Mouse (Mus musculus) limb, embryonic 12.5 days (tissue): ENCODE data around the gene Krt83. TPM values are rescaled to one million over a fixed set of nuclear protein-coding genes. Genes with fewer than 3 reads are reported as not detected.
"Not testable (repeated sequence)": the region's sequence is repeated elsewhere in the genome, so short reads cannot be mapped to it uniquely, and the experiment has no call there.

Experiments
- ATAC-seq: fragments of 200-750 bp; cut with Nextera tagmentation; 2 replicates; pipeline ENCODE4 v1.8.0; 2017; ENCODE audit warnings: low read depth, moderate TSS enrichment; ENCODE audit not compliant: insufficient number of reproducible peaks, insufficient read depth, low FRiP score, low TSS enrichment
- H3K27ac ChIP-seq: fragments of 300-500 bp; sonication (generic); 2 replicates; pipeline ENCODE4 v1.5.1; 2016; ENCODE audit warnings: mild to moderate bottlenecking, moderate library complexity
- H3K27me3 ChIP-seq: fragments of 300-500 bp; sonication (generic); 2 replicates; pipeline ENCODE4 v1.6.1; 2016; ENCODE audit warnings: mild to moderate bottlenecking, moderate library complexity
- H3K36me3 ChIP-seq: fragments of 300-500 bp; sonication (generic); 2 replicates; pipeline ENCODE4 v1.6.1; 2016; ENCODE audit warnings: mild to moderate bottlenecking, moderate library complexity
- H3K4me1 ChIP-seq: fragments of 300-500 bp; sonication (generic); replicated peaks from 2 replicates; pipeline ENCODE4 v1.6.1; 2016
- H3K4me2 ChIP-seq: fragments of 300-500 bp; sonication (generic); 2 replicates; pipeline ENCODE4 v1.6.1; 2016; ENCODE audit warnings: mild to moderate bottlenecking, moderate library complexity
- H3K4me3 ChIP-seq: fragments of 300-500 bp; sonication (generic); replicated peaks from 2 replicates; pipeline ENCODE4 v1.5.1; 2016; ENCODE audit warnings: mild to moderate bottlenecking
- H3K9ac ChIP-seq: fragments of 300-500 bp; sonication (generic); replicated peaks from 2 replicates; pipeline ENCODE4 v1.6.1; 2016; ENCODE audit warnings: mild to moderate bottlenecking, moderate library complexity
- H3K9me3 ChIP-seq: fragments of 300-500 bp; sonication (generic); 2 replicates; pipeline ENCODE4 v1.6.1; 2016; ENCODE audit warnings: mild to moderate bottlenecking, moderate library complexity
- WGBS: fragments of 180-500 bp; shearing (Covaris S2); methylation state at CpG from one replicate; pipeline ENCODE4 v1.1.7; 2016; 5-methylcytosine and 5-hydroxymethylcytosine counted together
- polyA plus RNA-seq: library from polyadenylated mRNA; unstranded; fragments of >200 nt; fragmentation: Nextera tagmentation; extraction: Ambion mirVana; gene quantifications from 2 replicates; pipeline ENCODE4 v1.2.1, GENCODE M21; 2016

The Krt83 gene
- not detected in 2 replicates for polyA plus RNA-seq

GRCm38 (mm10) chr15:101491431-101491830 is at the start of gene Krt83:
Gene Krt83, minus strand, starts transcription at chr15:101491512.
- no peak within 1 kb of the TSS for H3K27ac ChIP-seq
- H3K9me3 ChIP-seq: no peaks in the 10 kb centered on the region
- H3K27me3 ChIP-seq: no peaks in the 10 kb centered on the region
- ATAC-seq: no peak
- H3K36me3 ChIP-seq: no peaks in the 10 kb centered on the region
- no peak within 1 kb of the TSS for H3K9ac ChIP-seq
- H3K4me2 ChIP-seq: no peak within 1 kb of the TSS
- no peak within 1 kb of the TSS for H3K4me3 ChIP-seq
- WGBS: 56% methylated on average over 6 of the region's 6 CpGs
- H3K4me1 ChIP-seq: peaks cover 16% of the 10 kb centered on the region; the same call in 1 of the 2 replicates

- H3K4me1 ChIP-seq: peaks cover 11% of the 10 kb centered on the region
- H3K9ac ChIP-seq: no peak overlapping the region
- H3K4me2 ChIP-seq: no peak overlapping the region
- 48% methylated on average over 4 of the region's 4 CpGs for WGBS
- peaks cover 27% of the 10 kb centered on the region for H3K27me3 ChIP-seq
- H3K36me3 ChIP-seq: no peaks in the 10 kb centered on the region
- no peaks in the 10 kb centered on the region for H3K9me3 ChIP-seq
- H3K4me3 ChIP-seq: no peak overlapping the region
- no peak for ATAC-seq
- no peak overlapping the region for H3K27ac ChIP-seq
These were observed 47.2 kb upstream of the Krt83 start for GRCm38 (mm10) chr15:101538580-101538900.

DNA sequence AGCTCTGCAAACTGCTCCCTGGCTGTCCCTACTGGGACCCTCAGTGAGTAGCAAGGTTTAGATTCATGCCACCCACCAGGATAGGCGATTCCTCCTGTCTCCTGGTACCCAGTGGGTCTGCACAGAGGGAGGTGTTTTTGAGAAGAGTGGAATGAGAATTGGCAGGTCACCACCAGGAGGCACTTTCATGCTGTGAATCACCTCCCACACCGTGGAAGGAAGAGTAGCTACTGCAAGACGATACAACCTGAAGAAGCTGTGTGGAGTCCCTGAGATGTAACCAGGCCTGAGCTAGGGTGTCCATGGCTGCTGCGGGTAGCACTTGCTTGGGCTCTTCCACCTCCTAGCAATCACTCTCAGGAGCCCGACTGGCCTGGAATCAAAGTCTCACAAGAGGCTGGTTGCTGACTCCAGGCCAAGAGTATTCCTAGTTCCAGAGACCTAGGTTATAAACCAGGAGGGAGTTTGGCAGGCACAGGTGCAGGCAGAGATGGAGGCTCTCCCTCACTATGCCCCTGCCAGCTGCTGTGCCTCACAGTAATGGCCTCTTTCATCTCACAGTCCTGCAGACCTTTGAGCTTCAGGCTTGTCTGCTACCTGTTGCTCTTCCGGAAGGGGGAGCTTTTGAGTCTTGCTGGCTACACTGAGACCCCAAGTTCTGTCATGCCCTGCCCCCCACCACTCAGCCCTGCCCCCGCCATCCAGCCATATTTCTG is 46.7 kb upstream of the Krt83 start:
- Histone ChIP-seq H3K36me3 (no peaks in the 10 kb centered on the region), H3K27me3 (peaks cover 27% of the 10 kb centered on the region), H3K4me1 (peaks cover 11% of the 10 kb centered on the region), H3K4me2 (no peak overlapping the region), H3K4me3 (no peak overlapping the region), H3K27ac (no peak overlapping the region), H3K9me3 (no peaks in the 10 kb centered on the region), H3K9ac (no peak overlapping the region)
- 35% methylated on average over 7 of the region's 7 CpGs for WGBS
- ATAC-seq: peak; percentile 49; the same call in 1 of the 2 replicates

GRCm38 (mm10) chr15:101536054-101536850 is 44.9 kb upstream of the Krt83 start:
- Histone ChIP-seq H3K9me3 (no peaks in the 10 kb centered on the region), H3K27me3 (peaks cover 32% of the 10 kb centered on the region), H3K36me3 (no peaks in the 10 kb centered on the region), H3K4me2 (no peak overlapping the region), H3K27ac (no peak overlapping the region), H3K4me3 (no peak overlapping the region), H3K9ac (no peak overlapping the region), H3K4me1 (no peaks in the 10 kb centered on the region)
- 57% methylated on average over 9 of the region's 9 CpGs for WGBS
- no peak for ATAC-seq

- Histone ChIP-seq H3K27me3 (peaks cover 47% of the 10 kb centered on the region), H3K4me2 (no peak within 1 kb of the TSS), H3K4me1 (no peaks in the 10 kb centered on the region), H3K36me3 (no peaks in the 10 kb centered on the region), H3K27ac (no peak within 1 kb of the TSS), H3K9ac (no peak within 1 kb of the TSS), H3K9me3 (no peaks in the 10 kb centered on the region), H3K4me3 (no peak within 1 kb of the TSS)
- no peak for ATAC-seq
- whole genome bisulfite sequencing: 72% methylated on average over 7 of the region's 7 CpGs
These were observed 41.4 kb upstream of the Krt83 start, which contains the start of gene Krt84 for GRCm38 (mm10) chr15:101532720-101533119. Gene Krt84, minus strand, starts transcription at chr15:101532820.

GRCm38 (mm10) chr15:101522556-101523232 is 31.4 kb upstream of the Krt83 start:
- H3K36me3 ChIP-seq: no peaks in the 10 kb centered on the region
- H3K4me3 ChIP-seq: no peak overlapping the region
- 74% methylated on average over 4 of the region's 4 CpGs for WGBS
- H3K9me3 ChIP-seq: no peaks in the 10 kb centered on the region
- H3K4me1 ChIP-seq: no peaks in the 10 kb centered on the region
- ATAC-seq: no peak
- no peak overlapping the region for H3K9ac ChIP-seq
- H3K4me2 ChIP-seq: no peak overlapping the region
- peaks cover 13% of the 10 kb centered on the region for H3K27me3 ChIP-seq
- H3K27ac ChIP-seq: no peak overlapping the region

GRCm38 (mm10) chr15:101519792-101520191 is 28.5 kb upstream of the Krt83 start:
- Histone ChIP-seq H3K4me3 (no peak overlapping the region), H3K27ac (no peak overlapping the region), H3K4me1 (no peaks in the 10 kb centered on the region), H3K9me3 (no peaks in the 10 kb centered on the region), H3K4me2 (no peak overlapping the region), H3K9ac (no peak overlapping the region), H3K36me3 (no peaks in the 10 kb centered on the region), H3K27me3 (peaks cover 13% of the 10 kb centered on the region)
- ATAC-seq: no peak
- WGBS: 15% methylated on average over 2 of the region's 2 CpGs

DNA sequence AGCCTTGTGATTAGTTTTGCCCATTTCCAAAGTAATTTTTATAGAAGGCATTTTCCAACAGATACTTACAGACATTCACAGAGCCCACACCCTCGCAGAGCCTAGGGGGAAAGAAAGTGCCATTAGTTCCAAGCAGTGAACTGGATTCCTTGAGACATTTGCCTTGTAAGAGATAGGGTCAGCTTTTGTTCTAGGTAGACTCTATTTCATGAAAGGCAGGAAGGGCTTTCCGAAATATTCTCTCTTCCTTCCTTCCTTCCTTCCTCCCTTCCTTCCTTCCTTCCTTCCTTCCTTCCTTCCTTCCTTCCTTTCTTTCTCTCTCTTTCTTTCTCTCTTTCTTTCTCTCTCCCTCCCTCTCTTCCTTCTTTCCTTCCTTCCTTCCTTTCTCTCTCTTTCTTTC is 25.8 kb upstream of the Krt83 start, which contains the start of gene Gm49425:
Gene Gm49425 (minus strand): TSS at position 101 of the 400 bp plus-strand sequence.
- not testable (repeated sequence) for H3K27ac ChIP-seq, H3K4me2 ChIP-seq, H3K9ac ChIP-seq, H3K36me3 ChIP-seq, H3K4me1 ChIP-seq, H3K4me3 ChIP-seq, H3K9me3 ChIP-seq, ATAC-seq
- H3K27me3 ChIP-seq: peaks cover 13% of the 10 kb centered on the region
- WGBS: 83% methylated on average over 2 of the region's 2 CpGs

DNA sequence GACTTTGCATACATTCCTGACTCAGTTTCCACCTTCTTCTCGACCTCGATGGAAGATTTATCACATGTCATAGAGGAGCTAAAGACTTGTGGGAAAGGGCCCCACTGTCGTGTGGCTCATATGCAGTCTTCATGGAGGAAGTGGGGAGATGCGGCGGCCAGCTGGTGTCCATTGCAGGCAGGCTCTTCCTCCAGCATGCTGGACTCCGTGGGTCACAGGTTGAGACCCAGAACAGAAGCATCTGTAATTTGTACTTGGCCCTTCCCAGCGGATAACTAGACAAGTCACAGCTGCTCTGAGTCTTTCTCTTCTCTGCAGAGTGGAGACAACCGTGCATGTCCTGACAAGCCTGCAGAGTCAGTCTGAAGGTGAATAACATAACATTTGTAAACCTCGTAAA is 16.9 kb upstream of the Krt83 start:
- Histone ChIP-seq H3K9me3 (no peaks in the 10 kb centered on the region), H3K36me3 (no peaks in the 10 kb centered on the region), H3K4me3 (no peak overlapping the region), H3K4me2 (no peak overlapping the region), H3K27ac (no peak overlapping the region), H3K9ac (no peak overlapping the region), H3K4me1 (no peaks in the 10 kb centered on the region), H3K27me3 (no peaks in the 10 kb centered on the region)
- WGBS: 70% methylated on average over 9 of the region's 9 CpGs
- ATAC-seq: no peak

- Histone ChIP-seq H3K9ac (no peak overlapping the region), H3K27me3 (peaks cover under 1% of the 10 kb centered on the region; the same call in 1 of the 2 replicates), H3K4me2 (no peak overlapping the region), H3K36me3 (no peaks in the 10 kb centered on the region), H3K9me3 (no peaks in the 10 kb centered on the region), H3K4me3 (no peak overlapping the region), H3K4me1 (no peaks in the 10 kb centered on the region), H3K27ac (no peak overlapping the region)
- no peak for ATAC-seq
- 60% methylated on average over 14 of the region's 14 CpGs for WGBS
These were observed 15.8 kb upstream of the Krt83 start for GRCm38 (mm10) chr15:101506896-101507758.
